Mouse (Mus musculus) liver, adult 2 months (tissue): ENCODE measurements around the gene Ttc3.

ENCODE experiments used
- CTCF ChIP-seq: fragments of 200-500 bp; IDR thresholded peaks from 2 replicates; pipeline ENCODE4 v1.5.1; 2011; ENCODE audit warnings: low read depth, low read length, control low read depth
- POLR2A ChIP-seq: fragments of 200-500 bp; IDR thresholded peaks from 2 replicates; pipeline ENCODE4 v1.6.1; 2011; ENCODE audit warnings: low read length, control low read depth; ENCODE audit not compliant: insufficient read depth; ENCODE audit errors: extremely low read depth

DNA sequence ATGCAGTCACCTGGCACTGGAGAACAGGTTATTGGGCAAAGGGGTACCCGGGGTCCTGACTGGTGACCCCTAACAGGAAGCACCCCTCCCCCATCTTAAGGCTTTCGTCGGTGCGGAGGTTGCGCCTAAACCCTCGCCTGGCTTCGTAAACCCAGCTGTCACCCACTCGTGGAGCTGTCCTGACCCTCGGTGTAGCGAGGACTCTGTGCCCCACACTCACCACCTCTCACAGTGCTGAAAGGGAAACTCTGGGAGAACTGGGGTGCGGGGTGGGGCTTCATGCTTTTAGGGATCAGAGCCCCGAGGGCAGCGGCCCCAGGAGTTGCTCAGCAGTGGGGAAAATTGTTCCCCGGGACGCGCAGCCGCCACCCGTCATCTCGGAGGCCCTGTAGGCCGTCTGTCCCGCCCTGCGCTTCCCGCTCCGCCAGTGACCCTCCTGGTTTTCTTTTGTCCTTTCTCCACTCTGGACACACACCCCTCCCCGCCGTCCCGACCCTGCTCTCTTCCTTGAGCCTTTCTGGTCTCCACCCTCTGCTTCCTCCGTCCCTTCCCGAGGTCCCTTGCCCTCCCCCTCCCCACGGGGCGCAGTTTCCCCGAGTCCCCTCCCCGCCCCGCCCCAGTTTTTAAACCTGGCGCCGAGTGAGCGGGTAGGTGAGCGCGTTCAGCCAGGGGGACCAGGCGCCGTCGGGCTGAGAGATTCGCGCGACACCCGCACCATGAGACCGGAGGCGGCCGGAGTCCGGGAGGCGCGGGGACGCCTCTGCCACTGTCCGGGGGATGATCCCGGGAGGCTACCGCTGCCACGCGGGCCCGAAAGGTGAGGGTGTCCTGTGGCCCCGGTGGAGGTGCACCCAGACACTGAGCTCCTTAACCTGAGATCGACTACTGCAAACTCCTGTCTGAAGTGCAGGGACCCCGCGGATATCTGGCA is 42.4 kb upstream of the Ttc3 start, which contains the start of gene Ripply3:
- TF ChIP-seq POLR2A (peak; percentile 26; the same call in 1 of the 2 replicates), CTCF (no peak)
